24 mouse cellular contexts compared by ENCODE assay signal in the genomic region with DNA sequence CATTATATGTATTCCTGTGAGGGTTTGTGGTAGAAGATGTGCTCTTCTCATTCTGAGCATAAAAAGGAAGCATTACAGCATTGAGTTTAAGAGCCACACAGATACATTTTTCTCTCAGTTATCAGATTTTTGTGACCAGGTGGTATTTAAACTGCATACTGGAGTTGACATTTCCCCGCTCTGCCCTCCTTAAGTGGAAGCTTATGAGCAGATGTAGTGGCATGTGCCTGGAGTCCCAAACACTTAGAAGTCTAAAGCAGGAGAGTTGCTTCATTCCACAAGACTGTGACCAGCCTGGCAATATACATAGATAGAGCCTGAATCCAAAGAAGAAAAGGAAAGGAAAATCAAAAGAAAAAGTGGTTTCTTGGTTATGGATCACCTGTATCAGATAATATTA.
"Had no signal": no experiment of that assay in that cellular context is flagged by ENCODE, and none has a peak within 500 bp of the region (broad histone marks: within the 10 kb centered on the region; RNA-seq: fewer than 3 reads in every experiment).

No protein-coding gene starts in this region.

- H3K27ac ChIP-seq: heart, adult 2 months; heart, embryonic 13.5 days; heart, embryonic 15.5 days; hindbrain, embryonic 13.5 days; hindbrain, embryonic 15.5 days; hindbrain, postnatal 0 days; kidney, embryonic 15.5 days; kidney, postnatal 0 days; limb, embryonic 13.5 days; limb, embryonic 15.5 days had no signal

- H3K4me1 ChIP-seq: heart, embryonic 13.5 days; heart, embryonic 15.5 days; hindbrain, embryonic 13.5 days; hindbrain, embryonic 15.5 days; kidney, embryonic 15.5 days; limb, embryonic 13.5 days; limb, embryonic 15.5 days had no signal

- H3K4me3 ChIP-seq: heart, adult 2 months; heart, embryonic 13.5 days; heart, embryonic 15.5 days; hindbrain, embryonic 13.5 days; hindbrain, embryonic 15.5 days; kidney, embryonic 15.5 days; limb, embryonic 13.5 days; limb, embryonic 15.5 days had no signal

- DNase-seq: gastrocnemius, postnatal 14 days; gastrocnemius, postnatal 36 days; heart, adult 11 months; heart, adult 2 months; heart, postnatal 14 days; heart, postnatal 36 days; kidney, adult 11 months; kidney, adult 2 months; kidney, adult 9 months; kidney, postnatal 14 days; kidney, postnatal 36 days; layer of hippocampus, postnatal 36 days; left cerebral cortex, postnatal 4 days had no signal

- H3K4me2 ChIP-seq: heart, embryonic 11.5 days; heart, embryonic 13.5 days; heart, embryonic 15.5 days; hindbrain, embryonic 13.5 days; hindbrain, embryonic 15.5 days; kidney, embryonic 15.5 days; limb, embryonic 13.5 days; limb, embryonic 15.5 days had no signal

- ATAC-seq: hindbrain, postnatal 0 days; intestine, embryonic 16.5 days had no signal

- H3K36me3 ChIP-seq: heart, embryonic 13.5 days; heart, embryonic 15.5 days; hindbrain, embryonic 13.5 days; hindbrain, embryonic 15.5 days; kidney, embryonic 15.5 days; limb, embryonic 13.5 days; limb, embryonic 15.5 days had no signal

- H3K27me3 ChIP-seq: heart, embryonic 13.5 days; heart, embryonic 15.5 days; hindbrain, embryonic 13.5 days; hindbrain, embryonic 15.5 days; kidney, embryonic 15.5 days; limb, embryonic 13.5 days; limb, embryonic 15.5 days had no signal

- H3K9me3 ChIP-seq: heart, embryonic 13.5 days; heart, embryonic 15.5 days; hindbrain, embryonic 13.5 days; hindbrain, embryonic 15.5 days; kidney, embryonic 15.5 days; limb, embryonic 13.5 days; limb, embryonic 15.5 days had no signal

- H3K9ac ChIP-seq: heart, embryonic 13.5 days; heart, embryonic 15.5 days; hindbrain, embryonic 13.5 days; hindbrain, embryonic 15.5 days; kidney, embryonic 15.5 days; limb, embryonic 13.5 days; limb, embryonic 15.5 days had no signal
